Mouse (Mus musculus) kidney, postnatal 14 days (tissue): ENCODE results near the gene Ces1d.
A peak's percentile ranks its signal among the peaks of the same experiment; 100 is the strongest.
"Not testable (repeated sequence)": the region's sequence is repeated elsewhere in the genome, so short reads cannot be mapped to it uniquely, and the experiment has no call there.

ENCODE experiments used
- DNase-seq: peaks from one replicate; pipeline ENCODE4 v3.0.0; 2022; ENCODE audit warnings: mixed read lengths

The Ces1d gene

DNA sequence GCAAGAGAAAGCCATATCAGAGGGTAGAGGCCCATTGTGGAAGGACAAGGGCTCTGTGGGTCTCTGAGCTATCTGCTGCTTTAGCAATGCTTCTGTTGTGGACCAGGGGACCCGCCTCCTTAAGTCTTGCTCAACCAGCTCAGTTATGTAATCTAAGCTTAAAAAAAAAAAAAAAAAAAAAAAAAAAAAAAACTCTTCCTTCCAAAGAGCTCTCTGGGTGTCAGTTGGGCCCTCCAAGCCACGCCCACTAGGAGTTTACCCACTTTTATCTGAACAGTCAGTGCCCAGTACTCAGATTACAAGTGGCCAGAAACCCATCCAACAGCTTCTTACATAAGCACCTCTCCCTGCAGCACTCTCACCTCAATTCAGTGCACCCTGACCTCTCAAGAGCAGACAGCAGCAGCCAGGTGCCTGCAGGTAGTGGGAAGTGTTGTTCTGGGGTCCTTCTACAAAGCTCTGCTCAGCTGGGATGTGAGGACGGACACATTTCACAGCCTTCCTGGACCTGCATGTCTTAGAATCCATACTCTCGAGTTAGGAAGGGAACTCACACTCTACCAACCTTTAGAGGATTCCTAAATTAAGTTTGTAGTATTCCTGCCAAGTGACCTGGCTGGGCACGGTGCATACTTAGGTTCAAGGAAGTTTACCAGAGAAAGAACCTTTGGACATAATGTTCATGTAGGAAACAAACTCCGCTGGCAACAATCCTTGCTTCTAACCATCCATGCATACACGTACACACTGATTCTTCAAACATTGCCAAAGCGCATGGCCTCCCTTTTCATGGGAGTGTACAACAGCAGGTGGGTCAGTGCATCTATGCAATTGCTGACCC lies at the start of gene Ces1d:
Gene Ces1d, minus strand, starts transcription at position 154 of the 841 bp plus-strand sequence.
- peak; percentile 79 for DNase-seq

DNA sequence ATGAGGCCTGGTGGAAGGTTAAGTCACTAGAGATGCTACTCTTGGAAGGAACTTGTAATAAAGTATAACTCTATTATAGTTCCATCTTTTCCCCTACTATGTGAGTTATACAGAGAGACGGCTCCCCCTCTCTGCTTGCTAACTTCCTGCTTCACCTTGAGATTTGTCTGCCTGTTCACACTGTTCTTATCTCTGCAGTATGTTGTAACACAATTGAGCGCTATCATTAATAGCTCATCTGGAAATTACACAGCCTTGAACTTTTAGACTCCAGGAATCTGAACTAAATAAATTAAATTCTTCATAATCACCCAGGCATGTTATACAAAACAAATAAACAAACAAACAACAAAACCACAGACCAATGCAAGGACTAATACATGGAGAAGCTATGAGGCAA lies 48.4 kb upstream of the Ces1d start:
- no peak for DNase-seq

DNA sequence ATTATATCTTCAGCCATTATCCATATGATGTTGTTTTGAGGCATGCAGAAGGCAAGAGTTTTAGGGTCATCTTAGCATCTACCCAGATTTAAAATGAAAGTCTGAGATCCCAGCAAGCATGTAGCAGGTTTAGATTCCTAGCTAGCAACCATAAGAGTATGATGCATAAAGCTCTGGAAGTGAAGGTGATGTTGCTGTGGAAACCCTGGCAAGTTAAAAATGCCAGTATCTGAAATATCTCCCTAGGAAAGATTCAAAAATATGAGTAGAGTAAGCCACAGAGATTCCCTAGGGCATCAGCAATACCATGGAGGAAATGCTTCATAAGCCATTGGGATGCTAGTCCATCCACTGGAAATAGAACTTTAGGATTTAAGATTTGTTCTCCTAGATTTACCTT lies 42.2 kb upstream of the Ces1d start:
- DNase-seq, result no peak

DNA sequence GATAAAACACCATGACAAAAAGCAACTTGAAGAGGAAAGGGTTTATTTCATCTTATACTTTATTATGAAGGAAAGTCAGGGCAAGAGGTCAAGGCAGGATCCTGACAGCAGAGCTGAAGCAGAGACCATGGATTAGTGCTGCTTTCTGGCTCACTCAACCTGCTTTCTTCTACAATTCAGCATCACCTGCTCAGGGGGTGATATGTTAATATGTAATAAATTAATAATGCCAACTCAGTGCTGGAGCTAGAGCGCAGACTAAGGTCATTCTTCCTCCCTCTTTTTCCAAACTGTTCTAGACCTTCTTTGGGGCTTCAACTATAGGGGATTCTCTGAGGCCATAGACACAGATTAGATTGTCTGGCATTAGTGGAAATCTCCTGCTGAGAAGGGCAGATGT lies 38.0 kb upstream of the Ces1d start:
- DNase-seq, result no peak

DNA sequence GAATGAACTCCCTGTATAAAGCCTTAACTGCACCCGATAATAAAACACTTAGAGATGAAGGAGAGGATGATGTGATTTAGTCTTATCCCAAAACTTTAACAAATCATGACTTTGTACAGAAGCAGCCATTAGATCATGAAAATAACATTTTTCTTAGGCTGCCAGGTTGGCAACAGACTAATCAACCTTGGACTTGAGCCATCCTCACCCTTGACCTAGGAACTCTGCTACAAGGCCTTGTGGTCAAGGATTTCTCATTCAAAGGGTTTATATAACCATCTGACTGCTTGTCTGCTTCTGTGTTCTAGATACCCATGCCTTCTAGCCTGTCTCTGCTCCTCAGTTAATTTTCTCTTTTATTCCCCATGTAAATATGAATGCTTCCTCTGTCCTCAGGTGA lies 37.1 kb upstream of the Ces1d start:
- DNase-seq, result no peak

DNA sequence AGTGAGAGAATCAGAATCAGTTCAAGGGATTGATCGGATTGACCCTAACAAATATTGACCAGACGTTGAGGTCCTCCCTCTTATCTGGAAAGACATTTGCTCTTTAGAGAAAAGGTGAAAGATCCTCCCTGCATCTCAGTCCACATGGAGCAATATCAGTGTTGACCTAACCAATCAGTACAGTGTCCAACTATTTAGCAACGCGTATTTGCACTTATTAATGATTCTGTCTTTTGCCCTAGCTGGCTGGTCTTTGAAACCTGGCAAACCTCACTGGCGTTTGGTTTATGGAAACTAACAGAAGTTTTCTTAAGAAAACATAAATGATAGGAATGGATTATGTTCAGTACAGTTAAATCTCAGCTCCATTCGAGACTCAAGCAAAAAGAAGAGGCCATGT lies 36.4 kb upstream of the Ces1d start:
- DNase-seq, result no peak

DNA sequence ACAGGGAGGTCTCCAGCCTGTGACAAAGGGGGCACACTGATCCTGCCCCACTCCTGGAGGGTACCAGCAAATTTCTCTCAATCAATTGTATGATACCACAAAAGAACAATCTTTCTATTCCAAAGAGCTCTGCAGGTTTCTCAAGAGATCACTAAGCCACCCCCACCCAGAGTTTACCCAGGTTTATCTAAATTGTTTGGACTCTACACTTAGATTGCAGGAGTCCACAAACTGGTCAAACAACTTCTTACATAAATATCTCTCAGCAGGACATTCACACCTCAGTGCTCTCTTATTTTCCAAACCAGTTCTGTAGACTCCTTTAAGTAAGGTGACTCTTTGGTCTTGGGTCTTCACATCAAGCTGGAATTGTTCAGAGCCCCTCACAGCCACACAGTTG lies 31.8 kb upstream of the Ces1d start, which contains the start of gene Ces1e:
Gene Ces1e, minus strand, starts transcription at position 174 of the 400 bp plus-strand sequence.
- DNase-seq, result peak; percentile 7

DNA sequence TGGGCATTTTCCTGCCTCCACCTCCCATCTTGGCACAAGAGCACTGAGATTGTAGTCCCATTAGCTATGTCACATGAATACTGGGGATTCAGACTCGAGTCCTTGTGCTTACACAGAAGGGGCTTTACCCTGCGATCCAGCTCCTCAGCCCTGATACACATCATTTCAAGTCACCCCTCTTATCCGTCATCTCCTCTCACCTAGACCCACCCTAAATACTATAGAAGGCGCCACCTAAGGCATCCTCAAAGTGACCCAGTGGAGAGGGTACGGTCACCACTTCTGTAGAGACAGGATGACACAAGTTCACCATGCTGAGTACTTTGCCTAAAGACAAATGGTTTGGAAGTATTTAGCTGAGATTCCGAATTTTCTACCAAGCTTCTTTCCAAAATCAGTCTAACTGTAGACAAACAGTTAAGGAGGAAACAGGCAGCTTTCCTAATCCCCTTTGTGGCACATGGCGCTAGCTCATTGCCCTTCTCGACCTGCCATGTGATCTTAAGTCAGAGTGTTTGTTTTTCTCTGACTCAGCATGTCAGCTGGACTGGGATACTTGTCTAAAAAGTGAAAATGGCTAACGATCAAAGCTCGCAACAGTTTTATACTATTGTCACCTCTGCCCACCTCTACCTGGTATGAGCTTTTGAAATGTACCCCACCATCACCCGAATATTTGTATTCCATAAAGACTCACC lies 31.2 kb upstream of the Ces1d start:
- DNase-seq, result peak; percentile 25

DNA sequence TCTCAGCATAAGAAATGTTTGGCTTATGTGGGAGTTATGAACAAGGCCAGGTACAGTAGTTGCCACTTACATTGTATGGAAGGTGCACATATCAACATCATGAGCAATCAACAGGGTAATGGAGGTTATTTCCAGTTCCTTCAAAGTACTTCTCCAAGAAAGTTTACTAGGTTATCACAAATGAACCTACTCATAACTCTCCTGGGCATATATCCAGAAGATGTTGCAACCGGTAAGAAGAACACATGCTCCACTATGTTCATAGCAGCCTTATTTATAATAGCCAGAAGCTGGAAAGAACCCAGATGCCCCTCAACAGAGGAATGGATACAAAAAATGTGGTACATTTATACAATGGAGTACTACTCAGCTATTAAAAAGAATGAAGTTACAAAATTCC lies 28.8 kb upstream of the Ces1d start:
- DNase-seq, result not testable (repeated sequence)

DNA sequence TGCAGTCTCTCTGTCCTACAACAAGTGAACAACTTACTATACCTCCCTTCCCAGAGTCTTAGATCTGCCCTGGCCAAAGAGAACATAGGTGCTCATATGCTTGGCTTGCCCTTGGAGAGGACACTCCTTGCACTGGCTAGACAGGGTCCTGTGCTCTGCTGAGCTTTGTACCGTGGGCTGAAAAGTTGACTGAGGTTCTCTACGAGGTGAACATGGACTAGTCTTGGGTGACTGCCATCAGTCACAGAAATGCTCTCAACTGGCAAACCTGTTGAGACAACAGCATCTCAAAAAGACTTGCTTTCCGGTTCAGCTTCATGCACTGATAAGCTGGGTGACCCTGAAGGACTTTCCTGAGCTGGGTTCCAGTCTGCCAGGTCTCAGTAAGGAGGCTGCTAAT lies 24.3 kb upstream of the Ces1d start:
- no peak for DNase-seq

DNA sequence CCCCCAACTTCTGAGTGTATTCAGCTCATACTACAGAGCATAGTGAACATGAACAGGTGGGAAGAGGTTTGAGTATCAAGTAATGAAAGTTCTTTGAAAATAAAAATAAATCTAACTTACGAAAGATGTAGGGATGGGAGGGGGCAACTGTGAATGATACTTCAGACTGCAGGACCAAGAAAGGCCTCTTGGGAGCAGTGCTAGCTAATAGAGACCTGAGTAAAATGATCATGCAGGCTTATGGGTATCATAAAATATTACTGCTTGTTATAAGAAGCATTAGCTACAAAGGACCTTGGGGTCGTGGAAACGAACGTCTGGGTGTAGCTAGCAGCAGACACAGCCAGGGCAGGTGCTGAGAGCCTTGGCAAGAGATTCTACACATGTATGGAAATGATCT lies 20.2 kb upstream of the Ces1d start:
- DNase-seq, result no peak

DNA sequence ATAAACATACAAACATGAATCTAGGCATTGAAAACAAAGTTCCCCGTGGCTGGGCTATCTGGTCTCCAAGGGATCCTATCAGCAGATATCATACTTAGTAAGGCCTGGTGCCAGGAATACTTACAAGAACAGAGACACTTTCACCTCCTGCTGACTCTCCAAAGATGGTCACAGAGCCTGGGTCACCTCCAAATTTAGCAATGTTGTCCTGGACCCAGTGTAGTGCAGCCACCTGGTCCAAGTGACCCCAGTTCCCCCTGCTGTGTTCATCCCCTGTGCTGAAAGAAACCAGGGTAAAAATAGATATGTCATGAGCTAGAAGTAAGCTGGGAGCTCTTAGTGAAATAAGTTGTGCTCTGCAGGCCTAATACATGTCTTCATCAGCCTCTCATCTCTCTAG lies 19.7 kb upstream of the Ces1d start:
- no peak for DNase-seq

DNA sequence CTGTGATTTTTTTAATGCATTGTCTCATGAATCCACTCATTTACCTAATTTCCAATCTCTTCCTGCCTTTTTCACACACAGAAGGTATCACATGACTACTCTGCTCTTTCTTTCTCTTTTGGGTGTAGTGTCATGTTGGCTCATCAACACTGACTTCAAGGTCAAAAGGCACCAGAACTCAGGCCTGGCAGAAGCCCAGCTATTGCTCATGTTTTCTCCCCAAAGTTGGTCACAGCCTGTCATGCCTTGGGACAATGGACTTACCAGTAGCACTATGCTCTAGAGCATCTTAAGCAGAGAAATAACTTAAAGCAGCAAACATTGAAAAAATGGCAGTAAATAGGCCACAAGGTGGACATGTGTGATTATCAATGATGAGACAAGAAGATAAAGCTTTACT lies 13.5 kb upstream of the Ces1d start:
- DNase-seq, result no peak

DNA sequence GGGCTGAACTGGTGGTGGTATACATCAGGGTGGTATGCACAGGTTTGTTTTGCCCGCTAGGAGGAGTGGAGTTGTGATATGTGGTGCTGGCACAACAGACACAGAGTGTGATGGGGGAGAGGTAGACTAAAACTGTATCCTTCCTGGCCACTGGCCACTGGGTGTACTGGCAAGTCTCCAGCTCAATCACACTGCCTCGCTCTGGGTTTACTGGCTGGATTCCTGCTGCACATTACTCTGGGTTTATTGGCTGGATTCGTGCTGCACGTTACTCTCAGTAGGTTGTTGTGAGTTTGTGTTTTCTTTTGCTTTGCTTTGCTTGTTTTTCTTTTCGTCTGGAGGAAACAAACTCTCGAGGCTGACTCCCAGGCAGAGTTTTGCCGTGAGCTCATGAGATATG lies 1.5 kb upstream of the Ces1d start:
- peak; percentile 30 for DNase-seq

DNA sequence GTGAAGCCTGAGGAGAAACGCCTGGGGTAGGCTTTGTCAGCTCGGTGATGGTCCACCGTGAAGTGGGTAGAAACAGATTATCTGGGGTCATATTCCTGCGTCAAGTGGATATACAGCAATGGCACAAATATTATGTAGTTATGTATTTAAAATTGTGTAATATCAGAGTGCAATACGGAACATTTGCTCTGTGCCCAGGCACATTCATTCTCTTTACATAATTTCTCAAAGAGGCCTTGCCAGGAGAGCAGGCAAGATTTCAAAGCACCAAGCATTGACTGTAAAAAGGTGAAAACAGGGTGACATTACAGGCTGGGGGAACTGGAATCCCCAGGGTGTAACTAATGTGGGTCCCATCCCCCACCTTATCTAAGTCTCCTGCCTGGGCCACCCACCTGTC lies 1.2 kb downstream of the Ces1d start:
- DNase-seq, result no peak

DNA sequence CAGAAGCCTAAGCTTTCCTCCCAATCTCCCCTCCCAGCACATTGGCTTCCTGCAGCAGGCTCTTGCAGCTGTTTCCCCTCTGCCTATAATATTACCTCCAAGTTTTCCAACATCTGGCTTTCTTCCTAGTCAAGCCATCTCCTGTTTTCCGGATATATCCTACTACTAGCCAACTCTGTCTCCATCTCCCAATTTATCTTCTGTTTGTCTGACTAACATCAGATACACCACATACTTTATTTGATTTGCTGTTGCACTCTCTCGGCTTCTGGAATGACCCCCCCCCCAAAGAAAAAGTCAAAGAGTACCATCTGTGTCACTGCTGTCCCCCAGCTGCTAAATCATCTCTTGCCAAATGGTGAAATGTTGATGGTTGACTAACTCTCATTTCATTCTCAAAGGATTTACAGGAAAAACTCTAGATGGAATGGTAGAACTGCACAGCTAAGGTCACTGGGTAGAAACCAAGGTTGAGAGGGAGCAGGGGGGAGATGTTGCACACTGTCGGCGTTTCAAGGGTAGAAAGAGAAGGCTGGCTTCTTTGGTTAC lies 17.0 kb downstream of the Ces1d start:
- no peak for DNase-seq

DNA sequence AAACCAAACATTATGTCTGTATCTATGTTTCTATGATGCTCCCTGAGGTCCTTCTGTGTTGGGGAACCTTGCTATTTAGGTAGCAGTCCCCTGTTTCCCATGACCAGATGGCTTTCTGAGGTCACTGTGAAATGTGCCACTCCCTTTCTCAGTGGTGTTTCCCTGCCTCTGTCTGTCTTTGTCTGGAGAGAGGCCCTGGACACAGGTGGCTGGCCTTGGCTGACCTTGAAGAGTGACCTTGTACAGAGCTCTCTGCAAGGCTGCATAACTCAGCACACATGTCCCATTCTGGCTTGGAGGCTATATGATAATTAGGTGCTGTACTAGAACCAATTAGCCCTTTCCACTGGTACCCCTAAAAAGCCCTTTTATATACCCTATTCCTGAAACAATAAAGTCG lies 21.0 kb downstream of the Ces1d start:
- no peak for DNase-seq

DNA sequence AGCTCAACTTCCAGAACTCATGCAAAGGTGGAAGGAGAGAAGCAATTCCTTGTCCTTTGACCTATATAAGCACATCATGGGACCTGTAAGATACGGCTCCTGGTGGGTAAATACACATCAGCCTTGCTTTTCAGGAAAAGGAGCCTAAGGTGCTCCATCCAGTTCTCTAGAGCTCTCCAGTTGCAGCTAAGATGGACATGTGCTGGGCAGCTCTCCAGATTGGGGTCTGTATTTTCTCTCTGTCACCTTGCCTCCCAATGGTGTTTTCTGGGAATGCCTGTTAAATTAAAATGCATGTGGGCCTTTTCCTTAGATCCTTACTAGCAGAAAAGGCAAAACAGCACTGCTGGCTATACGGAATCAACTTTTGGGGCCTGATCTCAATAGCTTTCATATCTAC lies 23.1 kb downstream of the Ces1d start:
- no peak for DNase-seq

DNA sequence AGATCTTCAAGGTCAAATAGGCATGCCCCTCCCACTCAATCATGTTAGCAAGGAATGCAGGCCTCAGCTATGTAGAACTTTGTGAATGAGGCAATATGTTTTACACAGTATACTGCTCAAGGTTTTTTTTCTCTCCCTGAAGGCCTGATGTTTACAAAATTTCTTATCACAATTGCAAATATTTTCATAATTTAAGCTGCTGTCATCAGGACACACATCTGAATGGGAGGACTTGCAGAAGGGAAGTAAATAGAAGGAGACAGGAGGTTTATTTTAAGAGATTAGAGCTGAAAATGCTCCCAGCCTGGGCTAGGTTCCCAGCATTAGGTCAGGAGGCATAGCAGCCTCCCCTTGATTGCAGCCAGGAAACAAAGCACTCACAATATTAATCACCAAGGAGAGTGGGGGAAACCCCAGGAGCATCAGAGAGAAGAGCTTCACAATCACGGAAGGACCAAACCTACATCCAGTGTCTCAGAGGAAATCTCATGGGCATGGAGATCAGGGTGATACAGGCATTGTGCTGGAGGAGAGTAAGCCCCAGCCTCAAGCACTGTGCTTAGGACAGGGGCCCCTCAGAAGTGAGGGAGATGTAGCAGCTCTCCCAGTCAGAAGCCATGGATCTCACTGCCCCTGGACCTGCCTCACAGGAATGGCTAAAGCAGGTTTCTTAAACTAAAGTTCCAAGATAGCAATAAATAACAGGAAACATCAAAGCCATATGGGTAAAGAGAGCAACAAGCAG lies 25.6 kb downstream of the Ces1d start:
- peak; percentile 9 for DNase-seq

DNA sequence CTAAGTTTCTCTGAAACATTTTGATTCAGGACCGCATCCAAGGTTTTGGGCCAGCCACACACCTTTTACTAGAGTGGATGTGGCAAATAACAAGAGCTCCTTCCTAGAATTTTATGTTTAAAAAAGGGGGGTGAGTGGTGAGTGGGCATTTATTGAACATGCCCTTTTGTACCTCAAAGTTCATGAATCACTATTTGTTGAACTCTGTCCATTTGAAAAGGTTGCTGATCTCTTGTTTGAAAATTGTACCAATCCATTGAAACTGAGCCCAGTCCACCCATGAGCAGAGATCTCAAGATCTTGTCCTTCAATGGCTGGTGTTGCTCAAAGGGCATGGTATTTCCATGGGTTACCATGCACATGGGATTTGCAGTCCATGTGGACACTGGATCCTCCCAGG lies 34.3 kb downstream of the Ces1d start:
- no peak for DNase-seq

DNA sequence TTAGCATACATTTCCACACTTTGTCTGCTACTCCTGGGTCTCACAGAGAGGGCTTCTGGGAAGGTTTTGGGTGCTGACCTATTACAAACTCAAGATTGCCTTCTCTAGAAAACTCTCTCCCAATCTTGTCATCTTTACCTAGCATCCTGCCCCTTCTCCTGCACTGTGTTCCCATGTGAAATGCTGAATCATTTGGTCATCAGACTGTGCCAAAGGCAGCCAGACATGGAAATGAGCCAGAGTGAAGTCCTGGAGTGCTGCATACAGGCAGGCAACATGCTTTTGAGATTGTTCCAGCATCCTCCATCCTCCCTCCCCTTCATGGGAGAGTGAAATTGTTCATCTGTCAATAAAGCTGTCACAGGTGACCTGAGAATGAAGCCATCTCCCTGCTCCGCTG lies 46.2 kb downstream of the Ces1d start:
- DNase-seq, result no peak

DNA sequence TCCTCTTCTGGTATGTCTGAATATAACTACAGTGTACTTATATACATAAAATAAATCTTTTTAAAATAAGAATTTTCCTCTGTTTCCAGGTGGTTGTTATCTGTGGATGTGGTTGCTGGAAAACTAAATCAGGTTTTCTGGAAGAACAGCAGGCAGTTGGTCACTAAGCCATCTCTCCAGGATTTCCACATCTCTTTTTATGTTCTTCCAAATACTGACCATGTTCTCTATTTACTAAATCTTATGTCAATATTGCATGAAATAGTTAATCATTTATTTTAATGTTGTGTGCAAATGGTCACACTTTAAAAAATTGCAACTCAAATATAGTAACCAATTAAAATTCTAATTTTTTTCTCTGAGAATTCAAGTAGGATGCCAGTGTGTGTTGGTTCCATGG lies 50.3 kb downstream of the Ces1d start:
- DNase-seq, result no peak

DNA sequence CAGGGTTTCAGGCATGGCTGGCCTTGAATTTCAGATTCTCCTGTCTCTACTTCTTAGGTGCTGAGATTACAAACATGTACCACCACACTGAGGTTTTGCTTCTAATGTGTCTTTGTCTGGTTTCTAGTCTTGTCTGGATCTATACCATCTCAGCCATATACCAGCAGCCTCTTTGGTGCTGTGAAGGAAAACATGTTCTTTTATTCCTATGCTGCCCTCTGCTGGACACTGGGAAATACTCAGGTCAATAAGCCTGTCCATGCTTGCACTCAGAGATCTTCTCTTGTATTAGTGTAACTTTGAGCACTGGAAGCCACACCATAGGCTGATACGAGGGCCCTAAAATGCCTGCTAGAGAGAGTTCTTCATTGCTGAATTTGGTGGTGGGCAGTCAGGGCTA lies 56.9 kb downstream of the Ces1d start:
- peak; percentile 62 for DNase-seq
